Mouse (Mus musculus): ENCODE measurements around the gene Fbxl15. TPM values are rescaled to one million over a fixed set of nuclear protein-coding genes. Genes with fewer than 3 reads are reported as not detected.

Gene Fbxl15
- polyA plus RNA-seq, 1 experiment from 2014 or later: 25.5 TPM

DNA sequence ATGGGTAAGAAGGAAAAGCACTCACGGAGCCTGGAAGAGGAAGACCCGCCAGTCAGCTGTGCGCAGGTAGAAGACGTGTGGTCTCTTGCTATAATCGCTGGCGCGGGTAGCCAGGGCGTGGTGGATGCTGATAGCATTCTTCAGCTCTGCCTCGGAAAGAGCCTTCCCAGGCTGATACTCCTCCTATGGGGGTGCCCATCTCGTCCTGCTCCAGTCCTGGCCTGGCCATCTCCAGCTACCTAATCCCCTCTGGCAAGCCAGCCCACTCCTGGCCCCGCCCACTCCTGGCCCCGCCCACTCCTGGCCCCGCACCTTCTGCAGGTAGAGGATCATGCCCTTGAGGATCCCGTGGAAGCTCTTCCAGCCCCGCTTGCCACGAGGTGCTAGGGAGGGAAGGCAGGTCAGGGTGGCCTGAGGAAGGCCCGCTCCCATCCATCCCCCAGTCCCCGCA is 13.8 kb upstream of the Fbxl15 start:
- Histone ChIP-seq H3K9ac (ENCODE audit: low read length) (no peak overlapping the region), H3K4me3 (ENCODE audit: low read depth, low read length) (no peak overlapping the region), H3K27me3 (ENCODE audit: control insufficient read depth, insufficient read depth, low read length) (peaks cover 59% of the 10 kb centered on the region), H3K36me3 (ENCODE audit: control insufficient read depth, insufficient read depth, low read length) (no peaks in the 10 kb centered on the region), H3K9me3 (ENCODE audit: control insufficient read depth, low read length) (no peaks in the 10 kb centered on the region), H3K4me1 (ENCODE audit: control insufficient read depth, insufficient read depth, low read length) (peaks cover 13% of the 10 kb centered on the region), H3K4me2 (no peak overlapping the region), H3K27ac (ENCODE audit: low read depth, low read length) (no peak overlapping the region)
- ATAC-seq (ENCODE audit: low FRiP score): no peak
- whole genome bisulfite sequencing: 15% methylated on average over 18 of the region's 18 CpGs
- DNase-seq (ENCODE audit: low spot score, missing footprints): peak; percentile 62

DNA sequence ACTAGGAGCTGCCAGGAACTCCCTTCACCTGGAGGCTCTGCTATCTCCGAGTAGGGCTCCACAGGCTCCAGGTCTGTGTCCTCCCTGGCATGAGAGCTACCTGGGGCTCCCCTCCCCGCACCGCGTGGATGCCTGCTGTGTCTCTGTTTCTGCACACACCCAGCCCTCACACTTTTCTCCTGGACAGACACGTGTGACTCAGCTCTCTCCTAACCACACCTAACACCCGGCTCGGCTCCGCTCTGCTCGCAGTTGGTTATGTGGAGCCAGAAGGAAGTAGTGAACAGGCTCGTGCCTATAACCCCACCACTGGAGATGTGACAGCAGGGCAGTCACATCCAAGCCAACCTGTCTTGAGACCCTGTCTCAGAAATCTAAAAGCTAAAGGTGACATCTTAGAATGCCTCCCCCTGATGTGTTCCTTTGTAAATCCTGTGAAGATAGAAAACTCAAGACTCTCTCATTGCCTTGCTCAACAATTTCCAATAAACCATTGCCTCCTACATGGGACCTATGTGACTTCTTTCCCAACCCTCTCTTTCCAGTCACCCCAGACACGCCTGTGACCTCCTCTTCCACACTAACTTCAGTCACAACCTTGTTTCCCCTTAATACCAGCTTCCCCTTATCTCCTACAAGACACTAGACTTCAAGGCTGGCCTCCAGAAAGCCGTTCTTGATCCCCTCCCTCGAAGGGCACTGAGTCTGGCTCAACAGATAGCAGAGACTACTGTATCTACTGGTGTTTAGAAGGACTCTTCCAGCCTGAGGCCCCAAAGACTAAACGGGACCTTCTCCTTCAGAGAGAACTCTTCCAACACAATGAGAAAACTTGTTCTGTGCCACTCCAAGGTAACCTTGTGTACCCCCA is 12.9 kb upstream of the Fbxl15 start:
- peaks cover 68% of the 10 kb centered on the region for H3K27me3 ChIP-seq (ENCODE audit: control insufficient read depth, insufficient read depth, low read length)
- peak; percentile 85 for DNase-seq (ENCODE audit: low spot score, missing footprints)
- no peak for ATAC-seq (ENCODE audit: low FRiP score)

DNA sequence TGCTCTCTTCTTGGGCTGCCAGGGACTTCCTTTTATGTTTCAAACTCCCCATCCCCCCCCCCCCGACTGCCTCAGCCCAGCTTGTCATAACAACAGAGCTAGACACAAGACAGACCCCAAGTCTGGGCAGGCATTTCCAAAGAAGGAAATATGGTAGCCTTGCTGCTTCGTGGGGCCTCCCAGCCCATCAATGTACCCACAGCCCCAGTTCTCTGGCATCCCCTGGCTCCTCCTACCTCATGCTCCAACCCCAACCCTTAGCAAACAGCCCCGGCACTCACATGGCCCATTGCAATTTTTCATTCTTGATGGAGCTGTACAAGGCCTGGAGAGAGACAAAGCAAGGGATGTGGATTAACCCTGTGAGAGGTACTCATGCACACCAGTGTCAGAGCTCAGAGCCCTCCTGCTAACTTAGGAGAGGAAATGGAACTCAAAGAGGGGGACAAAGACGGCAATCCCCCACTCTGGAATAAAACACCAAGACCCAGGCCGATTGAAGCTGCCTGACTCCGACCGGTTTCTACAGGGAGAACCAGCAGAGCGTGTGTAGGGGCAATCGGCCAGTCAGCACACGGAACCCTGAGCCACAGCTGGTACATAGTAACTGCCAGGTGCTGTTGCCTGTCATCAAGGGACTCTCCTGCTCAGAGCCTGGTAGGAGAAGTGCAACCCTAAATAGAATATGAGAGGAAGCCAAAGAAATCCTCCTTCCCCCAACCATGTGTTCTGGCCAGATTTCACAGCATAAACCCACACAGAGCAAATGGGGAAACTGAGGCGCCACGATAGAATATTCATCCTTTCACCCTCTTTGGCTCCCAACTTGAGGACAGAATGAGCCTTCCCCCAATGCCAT is 12.0 kb upstream of the Fbxl15 start:
- no peak overlapping the region for H3K4me3 ChIP-seq (ENCODE audit: low read depth, low read length)

More for the DNA sequence above, 12.9 kb upstream of the Fbxl15 start:
- no peaks in the 10 kb centered on the region for H3K36me3 ChIP-seq (ENCODE audit: control insufficient read depth, insufficient read depth, low read length)
- H3K4me1 ChIP-seq (ENCODE audit: control insufficient read depth, insufficient read depth, low read length): peaks cover 14% of the 10 kb centered on the region
- 50% methylated on average over 14 of the region's 14 CpGs for WGBS
- no peaks in the 10 kb centered on the region for H3K9me3 ChIP-seq (ENCODE audit: control insufficient read depth, low read length)
- H3K9ac ChIP-seq (ENCODE audit: low read length): no peak overlapping the region
- H3K4me2 ChIP-seq: no peak overlapping the region
- H3K27ac ChIP-seq (ENCODE audit: low read depth, low read length): no peak overlapping the region
- no peak overlapping the region for H3K4me3 ChIP-seq (ENCODE audit: low read depth, low read length)

DNA sequence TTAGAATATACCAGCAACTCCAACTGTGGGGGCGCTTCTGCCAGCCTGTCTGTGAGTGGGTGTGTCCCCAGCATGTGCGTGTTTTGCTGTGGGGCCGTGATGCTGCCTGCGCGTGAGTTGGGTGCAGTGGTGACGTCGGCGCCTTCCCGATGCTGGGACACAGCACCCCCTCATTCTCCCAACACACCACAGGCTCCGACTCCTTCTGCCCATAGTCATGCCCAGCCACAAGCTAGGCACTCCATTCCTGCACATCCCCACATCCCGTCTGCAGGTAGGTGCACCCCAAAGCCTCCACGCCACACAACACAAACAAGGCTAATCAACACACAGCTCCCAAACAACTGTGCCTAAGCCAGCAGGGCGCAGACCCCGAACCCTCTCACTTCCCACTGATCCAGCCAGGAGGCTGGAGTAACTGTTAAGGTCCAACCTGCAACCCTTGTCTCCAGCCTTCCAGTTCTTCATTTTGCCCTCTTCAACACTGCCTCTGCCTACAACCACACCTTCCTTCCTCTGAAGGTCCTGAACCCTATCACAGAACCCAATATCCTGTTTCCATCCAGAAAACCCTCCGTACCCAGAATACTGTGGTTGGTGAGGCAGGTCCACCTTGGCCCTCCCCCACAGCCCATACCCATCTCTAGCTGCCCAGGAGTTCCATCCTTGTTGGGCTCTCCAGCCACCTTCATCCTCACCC is 11.0 kb upstream of the Fbxl15 start:
- Histone ChIP-seq H3K36me3 (ENCODE audit: control insufficient read depth, insufficient read depth, low read length) (no peaks in the 10 kb centered on the region), H3K27ac (ENCODE audit: low read depth, low read length) (no peak overlapping the region), H3K4me2 (peak overlapping the region; percentile 48), H3K4me3 (ENCODE audit: low read depth, low read length) (peak overlapping the region; percentile 37), H3K9ac (ENCODE audit: low read length) (peak overlapping the region; percentile 38), H3K9me3 (ENCODE audit: control insufficient read depth, low read length) (no peaks in the 10 kb centered on the region), H3K4me1 (ENCODE audit: control insufficient read depth, insufficient read depth, low read length) (peaks cover 29% of the 10 kb centered on the region), H3K27me3 (ENCODE audit: control insufficient read depth, insufficient read depth, low read length) (peaks cover 74% of the 10 kb centered on the region)
- 30% methylated on average over 15 of the region's 15 CpGs for WGBS
- DNase-seq (ENCODE audit: low spot score, missing footprints) (peak; percentile 81), ATAC-seq (ENCODE audit: low FRiP score) (no peak)

More for the DNA sequence above, 12.0 kb upstream of the Fbxl15 start:
- peak; percentile 82 for DNase-seq (ENCODE audit: low spot score, missing footprints)
- Histone ChIP-seq H3K27me3 (ENCODE audit: control insufficient read depth, insufficient read depth, low read length) (peaks cover 74% of the 10 kb centered on the region), H3K27ac (ENCODE audit: low read depth, low read length) (no peak overlapping the region), H3K4me1 (ENCODE audit: control insufficient read depth, insufficient read depth, low read length) (peaks cover 18% of the 10 kb centered on the region), H3K4me2 (no peak overlapping the region), H3K9me3 (ENCODE audit: control insufficient read depth, low read length) (no peaks in the 10 kb centered on the region), H3K9ac (ENCODE audit: low read length) (no peak overlapping the region), H3K36me3 (ENCODE audit: control insufficient read depth, insufficient read depth, low read length) (no peaks in the 10 kb centered on the region)
- WGBS: 59% methylated on average over 12 of the region's 12 CpGs
- ATAC-seq (ENCODE audit: low FRiP score): no peak

DNA sequence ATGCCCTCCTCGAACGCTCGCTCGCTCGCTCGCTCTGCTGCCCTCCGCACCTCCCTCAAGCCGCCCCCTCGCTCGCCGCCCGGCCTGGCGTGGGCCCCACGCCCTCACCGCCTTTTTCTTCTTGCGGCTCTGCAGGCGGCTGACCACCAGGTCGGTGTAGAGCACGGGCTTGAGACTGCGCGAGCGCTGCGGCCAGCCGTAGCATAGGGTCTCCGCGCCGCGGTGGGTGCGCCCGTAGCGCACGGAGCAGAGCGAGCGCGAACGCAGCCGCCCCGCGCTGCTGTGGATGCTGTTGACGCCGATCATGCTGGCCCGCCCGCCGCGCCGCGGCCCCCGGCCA is 10.5 kb upstream of the Fbxl15 start:
- Histone ChIP-seq H3K4me1 (ENCODE audit: control insufficient read depth, insufficient read depth, low read length) (peaks cover 34% of the 10 kb centered on the region), H3K9ac (ENCODE audit: low read length) (peak overlapping the region; percentile 38), H3K36me3 (ENCODE audit: control insufficient read depth, insufficient read depth, low read length) (no peaks in the 10 kb centered on the region), H3K27ac (ENCODE audit: low read depth, low read length) (no peak overlapping the region), H3K27me3 (ENCODE audit: control insufficient read depth, insufficient read depth, low read length) (peaks cover 74% of the 10 kb centered on the region), H3K4me2 (peak overlapping the region; percentile 48), H3K9me3 (ENCODE audit: control insufficient read depth, low read length) (no peaks in the 10 kb centered on the region), H3K4me3 (ENCODE audit: low read depth, low read length) (peak overlapping the region; percentile 37)
- DNase-seq (ENCODE audit: low spot score, missing footprints): peak; percentile 94
- WGBS: under 1% methylated on average over 47 of the region's 48 CpGs
- ATAC-seq (ENCODE audit: low FRiP score): no peak

DNA sequence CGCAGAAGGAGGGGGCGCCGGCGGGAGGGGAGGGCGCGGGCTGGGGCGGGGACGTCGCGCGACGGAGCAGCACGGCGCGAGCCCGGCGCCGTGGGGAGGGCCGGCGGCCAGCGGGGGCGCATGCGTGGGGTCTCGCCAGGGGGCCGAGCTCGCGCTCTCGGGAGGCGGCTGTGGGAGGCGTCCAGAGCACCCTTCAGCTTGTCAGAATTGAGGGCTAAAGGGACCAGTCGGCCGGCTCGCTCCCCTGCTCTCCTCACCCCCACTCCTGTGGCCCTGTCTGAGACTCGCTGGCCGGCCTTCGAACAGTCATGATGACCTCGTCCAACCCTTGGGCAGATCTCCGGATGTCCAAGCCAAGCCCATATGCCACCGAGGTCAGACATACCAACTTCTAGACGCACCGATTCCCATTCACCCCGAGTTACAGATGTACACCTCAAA is 9.9 kb upstream of the Fbxl15 start:
- Histone ChIP-seq H3K27ac (ENCODE audit: low read depth, low read length) (no peak overlapping the region), H3K4me3 (ENCODE audit: low read depth, low read length) (peak overlapping the region; percentile 37), H3K27me3 (ENCODE audit: control insufficient read depth, insufficient read depth, low read length) (peaks cover 74% of the 10 kb centered on the region), H3K4me1 (ENCODE audit: control insufficient read depth, insufficient read depth, low read length) (peaks cover 37% of the 10 kb centered on the region), H3K4me2 (peak overlapping the region; percentile 48), H3K9ac (ENCODE audit: low read length) (peak overlapping the region; percentile 38; the same call in 1 of the 2 replicates), H3K36me3 (ENCODE audit: control insufficient read depth, insufficient read depth, low read length) (no peaks in the 10 kb centered on the region), H3K9me3 (ENCODE audit: control insufficient read depth, low read length) (no peaks in the 10 kb centered on the region)
- ATAC-seq (ENCODE audit: low FRiP score): no peak
- WGBS: 2% methylated on average over 28 of the region's 42 CpGs
- no peak for DNase-seq (ENCODE audit: low spot score, missing footprints)

DNA sequence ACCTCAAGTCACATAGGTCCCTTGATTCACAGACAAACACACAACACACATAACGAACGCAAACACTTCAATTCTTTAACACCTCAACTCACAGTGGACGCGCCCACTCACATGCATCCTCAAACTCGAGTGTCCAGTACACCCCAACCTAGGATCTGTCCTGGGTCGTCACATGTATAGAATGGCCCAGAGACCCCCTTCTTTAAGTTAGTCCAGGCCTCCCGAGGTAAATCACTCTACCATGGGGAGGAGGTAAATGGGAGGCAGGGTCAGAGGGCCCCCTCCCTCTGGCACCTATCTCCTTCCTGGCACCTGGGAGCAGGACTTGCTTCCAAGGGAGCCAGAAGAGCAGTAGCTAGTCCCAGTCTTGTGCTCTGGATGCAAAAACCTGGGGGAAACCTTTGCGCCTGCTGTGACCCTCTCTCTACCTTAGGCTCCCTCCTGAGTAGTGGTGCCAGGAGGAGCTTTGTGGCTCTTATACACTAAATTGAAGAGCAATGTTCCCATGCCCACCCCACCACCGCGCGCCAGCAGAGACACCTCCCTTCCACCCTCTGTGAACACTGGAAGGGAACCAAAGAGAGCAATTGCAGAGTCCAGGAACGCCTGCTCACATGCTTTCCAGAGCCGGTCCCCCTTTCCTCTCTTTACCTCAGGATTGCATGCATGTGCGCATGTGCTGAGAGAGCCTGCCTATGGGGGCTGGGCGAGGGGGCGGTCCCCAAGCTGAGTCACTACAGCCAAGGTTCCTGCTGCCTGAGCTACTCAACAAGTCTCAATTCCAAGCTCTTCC is 9.2 kb upstream of the Fbxl15 start:
- no peak overlapping the region for H3K4me3 ChIP-seq (ENCODE audit: low read depth, low read length)
- H3K9ac ChIP-seq (ENCODE audit: low read length): no peak overlapping the region

DNA sequence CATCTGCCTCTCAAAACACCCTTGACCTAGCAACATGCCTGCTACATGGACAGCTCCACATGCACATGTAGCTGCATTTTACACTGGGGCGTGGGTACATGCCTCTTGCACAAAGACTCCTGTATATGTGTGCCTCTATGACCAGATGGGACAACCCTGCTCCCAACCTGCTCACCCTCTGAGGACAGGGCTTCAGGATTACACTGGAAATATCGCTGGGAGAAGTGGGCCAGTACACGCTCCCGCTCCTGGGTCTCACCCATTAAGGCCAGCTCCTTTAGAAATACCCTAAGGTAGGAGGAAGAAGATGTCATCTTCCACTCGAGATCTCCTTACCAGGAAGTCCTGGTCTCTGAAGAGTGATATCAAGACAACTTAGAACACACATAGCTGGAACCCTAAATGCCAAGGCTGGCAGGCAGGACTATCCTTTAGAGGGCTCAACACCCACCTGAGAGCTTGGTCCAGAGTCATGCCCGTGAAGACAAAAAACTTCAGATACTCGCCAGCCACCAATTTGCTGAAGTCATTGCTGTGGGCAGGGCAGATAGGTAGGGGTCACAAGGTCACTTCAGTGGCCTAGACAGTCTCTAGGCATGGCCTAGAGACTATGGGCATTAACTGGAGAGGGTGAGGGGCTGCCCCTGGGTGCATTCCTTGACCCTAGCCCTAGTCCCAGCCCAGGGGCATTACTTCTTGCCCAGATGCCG is 7.8 kb upstream of the Fbxl15 start:
- Histone ChIP-seq H3K4me3 (ENCODE audit: low read depth, low read length) (no peak overlapping the region), H3K27me3 (ENCODE audit: control insufficient read depth, insufficient read depth, low read length) (peaks cover 60% of the 10 kb centered on the region), H3K4me2 (no peak overlapping the region), H3K9me3 (ENCODE audit: control insufficient read depth, low read length) (no peaks in the 10 kb centered on the region), H3K4me1 (ENCODE audit: control insufficient read depth, insufficient read depth, low read length) (peaks cover 37% of the 10 kb centered on the region), H3K36me3 (ENCODE audit: control insufficient read depth, insufficient read depth, low read length) (no peaks in the 10 kb centered on the region), H3K27ac (ENCODE audit: low read depth, low read length) (no peak overlapping the region), H3K9ac (ENCODE audit: low read length) (no peak overlapping the region)
- 83% methylated on average over 8 of the region's 8 CpGs for WGBS
- ATAC-seq (ENCODE audit: low FRiP score) (no peak), DNase-seq (ENCODE audit: low spot score, missing footprints) (peak; percentile 83)

More for the DNA sequence above, 9.2 kb upstream of the Fbxl15 start:
- Histone ChIP-seq H3K27me3 (ENCODE audit: control insufficient read depth, insufficient read depth, low read length) (peaks cover 69% of the 10 kb centered on the region), H3K36me3 (ENCODE audit: control insufficient read depth, insufficient read depth, low read length) (no peaks in the 10 kb centered on the region), H3K4me2 (peak overlapping the region; percentile 48; the same call in 1 of the 2 replicates), H3K4me1 (ENCODE audit: control insufficient read depth, insufficient read depth, low read length) (peaks cover 37% of the 10 kb centered on the region), H3K9me3 (ENCODE audit: control insufficient read depth, low read length) (no peaks in the 10 kb centered on the region), H3K27ac (ENCODE audit: low read depth, low read length) (no peak overlapping the region)
- ATAC-seq (ENCODE audit: low FRiP score): no peak
- DNase-seq (ENCODE audit: low spot score, missing footprints): peak; percentile 92
- WGBS: 12% methylated on average over 14 of the region's 16 CpGs

All from midbrain, embryonic 11.5 days (tissue).